Mouse (Mus musculus) forebrain, embryonic 14.5 days (tissue): ENCODE results near the gene Tmem62. TPM values are rescaled to one million over a fixed set of nuclear protein-coding genes. Genes with fewer than 3 reads are reported as not detected.
"Not testable (repeated sequence)": the region's sequence is repeated elsewhere in the genome, so short reads cannot be mapped to it uniquely, and the experiment has no call there.

Source experiments
- ATAC-seq: fragments of 200-750 bp; cut with Nextera tagmentation; 2 replicates; pipeline ENCODE4 v1.8.0; 2017; ENCODE audit warnings: mild to moderate bottlenecking, moderate library complexity
- DNase-seq: peaks from one replicate; pipeline ENCODE4 v3.0.0-alpha.2; 2015; ENCODE audit warnings: low spot score
- H3K27ac ChIP-seq: fragments of 300-500 bp; sonication (generic); 2 replicates; pipeline ENCODE4 v1.5.1; 2014; ENCODE audit warnings: low read depth, mild to moderate bottlenecking, control low read depth, low read length, moderate library complexity
- H3K27me3 ChIP-seq: fragments of 300-500 bp; sonication (generic); replicated peaks from 2 replicates; pipeline ENCODE4 v1.6.1; 2014; ENCODE audit warnings: low read length, control low read depth, mixed read lengths; ENCODE audit not compliant: control insufficient read depth, insufficient read depth
- H3K36me3 ChIP-seq: fragments of 300-500 bp; sonication (generic); 2 replicates; pipeline ENCODE4 v1.6.1; 2014; ENCODE audit warnings: low read length, control low read depth; ENCODE audit not compliant: control insufficient read depth, insufficient read depth
- H3K4me1 ChIP-seq: fragments of 300-500 bp; sonication (generic); 2 replicates; pipeline ENCODE4 v1.6.1; 2014; ENCODE audit warnings: antibody characterized with exemption, low read length, control low read depth; ENCODE audit not compliant: control insufficient read depth, insufficient read depth
- H3K4me2 ChIP-seq: fragments of 300-500 bp; sonication (generic); 2 replicates; pipeline ENCODE4 v1.6.1; 2014; ENCODE audit warnings: mild to moderate bottlenecking, control low read depth, low read length
- H3K4me3 ChIP-seq: fragments of 300-500 bp; sonication (generic); 2 replicates; pipeline ENCODE4 v1.5.1; 2014; ENCODE audit warnings: low read depth, low read length, control low read depth
- H3K9ac ChIP-seq: fragments of 300-500 bp; sonication (generic); 2 replicates; pipeline ENCODE4 v1.6.1; 2014; ENCODE audit warnings: mild to moderate bottlenecking, low read length, control low read depth, moderate library complexity
- H3K9me3 ChIP-seq: fragments of 300-500 bp; sonication (generic); replicated peaks from 2 replicates; pipeline ENCODE4 v1.6.1; 2016; ENCODE audit warnings: low read length, control low read depth, mixed read lengths; ENCODE audit not compliant: control insufficient read depth
- WGBS: fragments of 180-500 bp; shearing (Covaris S2); extraction: QIAGEN DNeasy Blood & Tissue Kit; methylation state at CpG from one replicate; pipeline ENCODE4 v1.1.7; 2014; 5-methylcytosine and 5-hydroxymethylcytosine counted together
- polyA plus RNA-seq: library from polyadenylated mRNA; unstranded; fragments of >200 nt; fragmentation: Nextera tagmentation; extraction: Ambion mirVana; gene quantifications from 2 replicates; pipeline ENCODE4 v1.2.1, GENCODE M21; 2014

Gene Tmem62
- polyA plus RNA-seq, 1 experiment from 2014 or later = 7.9 TPM

GRCm38 (mm10) chr2:120970045-120970539, 6.7 kb upstream of the Tmem62 start:
- ATAC-seq = peak; percentile 83

GRCm38 (mm10) chr2:120970559-120971080, 6.2 kb upstream of the Tmem62 start, which contains the start of gene Ubr1:
TSS of gene Ubr1 (minus strand) at chr2:120970715.
- Histone ChIP-seq H3K27ac (peak within 1 kb of the TSS; percentile 83), H3K4me1 (peaks cover 9% of the 10 kb centered on the region), H3K27me3 (no peaks in the 10 kb centered on the region), H3K9me3 (no peaks in the 10 kb centered on the region), H3K4me2 (peak within 1 kb of the TSS; percentile 81), H3K9ac (peak within 1 kb of the TSS; percentile 89), H3K4me3 (peak within 1 kb of the TSS; percentile 71), H3K36me3 (peaks cover 5% of the 10 kb centered on the region)
- DNase-seq = peak; percentile 94
- peak; percentile 91 for ATAC-seq
- WGBS = under 1% methylated on average over 39 of the region's 39 CpGs

More at GRCm38 (mm10) chr2:120970045-120970539, 6.7 kb upstream of the Tmem62 start:
- WGBS = under 1% methylated on average over 23 of the region's 23 CpGs
- Histone ChIP-seq H3K27me3 (no peaks in the 10 kb centered on the region), H3K27ac (peak overlapping the region; percentile 83), H3K4me1 (peaks cover 9% of the 10 kb centered on the region), H3K4me2 (peak overlapping the region; percentile 81), H3K9ac (peak overlapping the region; percentile 89), H3K9me3 (no peaks in the 10 kb centered on the region), H3K36me3 (peaks cover 5% of the 10 kb centered on the region), H3K4me3 (peak overlapping the region; percentile 71)
- no peak for DNase-seq

GRCm38 (mm10) chr2:120971766-120972165, 5.1 kb upstream of the Tmem62 start:
- no peak overlapping the region for H3K27ac ChIP-seq
- no peak overlapping the region for H3K4me2 ChIP-seq
- peaks cover 9% of the 10 kb centered on the region for H3K4me1 ChIP-seq
- ATAC-seq (no peak), DNase-seq (no peak)
- no peak overlapping the region for H3K9ac ChIP-seq
- H3K9me3 ChIP-seq = no peaks in the 10 kb centered on the region
- no peaks in the 10 kb centered on the region for H3K27me3 ChIP-seq
- 87% methylated on average over 4 of the region's 4 CpGs for WGBS
- no peak overlapping the region for H3K4me3 ChIP-seq
- H3K36me3 ChIP-seq = no peaks in the 10 kb centered on the region

- DNase-seq, H3K27ac ChIP-seq, H3K4me1 ChIP-seq, H3K27me3 ChIP-seq, H3K9me3 ChIP-seq, H3K4me3 ChIP-seq, H3K4me2 ChIP-seq, H3K36me3 ChIP-seq, H3K9ac ChIP-seq, ATAC-seq: not testable (repeated sequence)
- WGBS = 95% methylated on average over 8 of the region's 8 CpGs
Observed at GRCm38 (mm10) chr2:120972257-120972656, 4.6 kb upstream of the Tmem62 start.

GRCm38 (mm10) chr2:120972964-120973363, 3.9 kb upstream of the Tmem62 start:
- H3K27ac ChIP-seq = no peak overlapping the region
- ATAC-seq (no peak), DNase-seq (no peak)
- 15% methylated on average over 5 of the region's 5 CpGs for WGBS
- H3K9me3 ChIP-seq = no peaks in the 10 kb centered on the region
- H3K4me1 ChIP-seq = peaks cover 9% of the 10 kb centered on the region
- no peak overlapping the region for H3K9ac ChIP-seq
- no peaks in the 10 kb centered on the region for H3K36me3 ChIP-seq
- no peak overlapping the region for H3K4me2 ChIP-seq
- no peak overlapping the region for H3K4me3 ChIP-seq
- H3K27me3 ChIP-seq = no peaks in the 10 kb centered on the region

- H3K36me3 ChIP-seq = no peaks in the 10 kb centered on the region
- H3K9ac ChIP-seq = no peak overlapping the region
- H3K27me3 ChIP-seq = no peaks in the 10 kb centered on the region
- no peaks in the 10 kb centered on the region for H3K4me1 ChIP-seq
- no peak overlapping the region for H3K4me3 ChIP-seq
- no peaks in the 10 kb centered on the region for H3K9me3 ChIP-seq
- 52% methylated on average over 4 of the region's 4 CpGs for WGBS
- H3K27ac ChIP-seq = no peak overlapping the region
- peak overlapping the region; percentile 91; the same call in 1 of the 2 replicates for H3K4me2 ChIP-seq
- ATAC-seq (no peak), DNase-seq (peak; percentile 8)
Observed at GRCm38 (mm10) chr2:120976308-120976707, 509 bp upstream of the Tmem62 start.

- H3K4me2 ChIP-seq = peak overlapping the region; percentile 91
- H3K9ac ChIP-seq = peak overlapping the region; percentile 89
- H3K4me3 ChIP-seq = peak overlapping the region; percentile 75
- H3K36me3 ChIP-seq = no peaks in the 10 kb centered on the region
- H3K9me3 ChIP-seq = no peaks in the 10 kb centered on the region
- peak overlapping the region; percentile 72; the same call in 1 of the 2 replicates for H3K27ac ChIP-seq
- ATAC-seq (no peak), DNase-seq (no peak)
- H3K4me1 ChIP-seq = no peaks in the 10 kb centered on the region
- H3K27me3 ChIP-seq = no peaks in the 10 kb centered on the region
- WGBS = 82% methylated on average over 8 of the region's 8 CpGs
Observed at GRCm38 (mm10) chr2:120977926-120978692, 1.3 kb downstream of the Tmem62 start.

GRCm38 (mm10) chr2:120978693-120979037, 1.8 kb downstream of the Tmem62 start:
- H3K4me3 ChIP-seq = no peak overlapping the region
- H3K9ac ChIP-seq = no peak overlapping the region
- DNase-seq = peak; percentile 26
- no peak for ATAC-seq
- H3K27me3 ChIP-seq = no peaks in the 10 kb centered on the region
- H3K36me3 ChIP-seq = no peaks in the 10 kb centered on the region
- no peaks in the 10 kb centered on the region for H3K9me3 ChIP-seq
- H3K27ac ChIP-seq = no peak overlapping the region
- 35% methylated on average over 2 of the region's 2 CpGs for WGBS
- H3K4me2 ChIP-seq = no peak overlapping the region
- H3K4me1 ChIP-seq = no peaks in the 10 kb centered on the region

GRCm38 (mm10) chr2:120979819-120980218, 3.0 kb downstream of the Tmem62 start:
- H3K9me3 ChIP-seq = no peaks in the 10 kb centered on the region
- no peak overlapping the region for H3K27ac ChIP-seq
- WGBS = 86% methylated on average over 1 of the region's 1 CpGs
- H3K27me3 ChIP-seq = no peaks in the 10 kb centered on the region
- H3K4me2 ChIP-seq = no peak overlapping the region
- H3K9ac ChIP-seq = no peak overlapping the region
- no peaks in the 10 kb centered on the region for H3K4me1 ChIP-seq
- H3K4me3 ChIP-seq = no peak overlapping the region
- no peaks in the 10 kb centered on the region for H3K36me3 ChIP-seq
- ATAC-seq (no peak), DNase-seq (no peak)
